Mouse (Mus musculus): ENCODE results near the gene Plxna1.

Plxna1 gene

DNA sequence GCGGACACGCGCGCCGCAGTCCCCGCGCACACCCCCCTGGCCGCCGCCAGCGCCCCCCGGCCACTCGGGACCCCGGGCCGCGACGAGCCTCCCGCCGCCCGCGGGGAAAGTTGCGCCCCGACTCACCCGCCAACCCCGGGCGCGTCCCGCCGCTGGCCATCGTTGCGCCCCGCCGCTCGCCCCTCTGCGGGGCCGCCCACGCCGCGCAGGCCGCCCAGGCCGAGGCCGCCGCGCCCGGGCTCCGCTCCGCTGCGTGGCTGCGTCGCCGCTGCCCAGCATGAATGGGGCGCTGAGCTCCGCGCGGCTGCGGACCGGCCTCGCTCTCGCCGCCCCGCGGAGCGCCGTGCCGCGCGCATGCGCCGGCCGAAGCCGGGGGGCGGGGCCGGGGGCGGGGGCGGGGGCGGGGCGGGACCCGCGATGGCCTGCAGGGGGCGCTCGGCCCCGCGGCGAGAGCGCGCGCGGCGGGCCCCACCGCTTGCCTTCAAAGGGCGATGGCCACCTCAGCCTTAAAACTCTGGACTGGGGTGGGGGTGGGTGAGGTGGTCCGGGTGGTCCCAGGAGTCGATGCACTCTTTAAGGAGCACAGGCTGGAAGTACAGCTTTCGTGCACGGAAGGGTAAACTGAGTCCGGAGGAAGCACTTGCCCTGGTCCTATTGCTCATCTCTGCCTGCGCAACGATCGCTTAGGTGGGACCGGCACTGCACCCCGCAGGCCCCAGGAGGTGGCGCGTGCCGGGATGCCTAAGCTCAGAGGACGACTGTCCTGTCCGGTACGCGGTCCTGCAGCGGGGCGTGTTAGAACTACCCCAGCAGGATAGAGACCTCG, at the start of gene Plxna1:
TSS of gene Plxna1 (minus strand) at position 340 of the 826 bp plus-strand sequence.
- no peak for DNase-seq (ENCODE audit: low read depth)

- DNase-seq (ENCODE audit: low read depth) = no peak
Observed at GRCm38 (mm10) chr6:89409041-89409440, 46.6 kb upstream of the Plxna1 start.

- peak; percentile 43 for DNase-seq (ENCODE audit: low read depth)
Observed at GRCm38 (mm10) chr6:89408259-89408658, 45.8 kb upstream of the Plxna1 start.

DNA sequence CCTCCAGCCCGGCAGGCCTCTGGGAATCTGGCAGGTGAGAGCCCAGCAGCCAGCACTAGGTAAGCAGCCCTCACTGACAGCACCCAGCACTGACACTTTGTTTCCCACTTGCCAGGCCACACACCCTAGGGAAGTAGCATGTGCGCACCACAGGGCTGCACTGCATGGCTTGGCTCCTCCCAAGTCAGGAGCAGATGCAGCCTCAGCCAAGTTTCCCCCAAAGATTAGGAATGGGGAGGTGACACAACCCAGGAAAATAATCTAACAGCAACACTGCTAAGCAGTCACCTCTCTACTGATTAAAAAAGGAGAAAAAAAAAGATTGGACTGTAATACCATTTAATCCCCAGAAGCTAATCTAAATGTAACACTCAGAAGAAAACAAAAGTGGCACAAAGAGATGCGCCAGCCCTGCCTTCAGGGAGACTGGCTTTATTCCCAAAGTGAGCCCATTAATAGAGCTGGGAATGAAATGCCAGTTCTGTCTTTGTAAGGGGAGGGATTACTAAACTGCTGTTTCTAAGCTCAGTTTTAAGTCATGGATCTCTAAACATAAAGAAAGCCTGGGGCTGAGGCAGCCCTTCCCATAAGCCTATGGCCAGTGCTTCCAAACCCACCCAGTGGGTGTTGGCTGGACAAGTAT, 44.9 kb upstream of the Plxna1 start:
- no peak for DNase-seq (ENCODE audit: low read depth)

DNA sequence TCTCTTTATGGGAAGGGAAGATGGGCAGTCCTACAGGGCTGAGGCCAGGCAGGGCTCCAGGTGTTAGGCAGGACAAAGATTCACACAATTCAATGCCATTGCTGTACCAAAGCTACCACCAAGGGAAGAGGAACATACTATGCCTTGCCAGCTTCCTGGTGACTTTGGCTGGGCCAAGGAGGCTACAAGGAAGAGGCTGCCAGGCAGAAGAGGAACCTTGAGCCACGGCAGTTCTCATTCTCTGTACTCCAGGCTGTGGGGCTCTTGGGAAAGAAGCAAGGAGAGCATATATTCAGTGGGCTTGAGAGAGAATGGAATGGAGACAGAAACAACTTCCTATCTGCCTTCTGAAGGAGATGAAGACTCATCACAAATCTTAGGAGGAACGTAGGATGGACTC, 42.5 kb upstream of the Plxna1 start:
- DNase-seq (ENCODE audit: low read depth) = no peak

GRCm38 (mm10) chr6:89403257-89404225, 41.1 kb upstream of the Plxna1 start:
- DNase-seq (ENCODE audit: low read depth) = no peak

- DNase-seq (ENCODE audit: low read depth) = no peak
Observed at GRCm38 (mm10) chr6:89402406-89402805, 40.0 kb upstream of the Plxna1 start.

DNA sequence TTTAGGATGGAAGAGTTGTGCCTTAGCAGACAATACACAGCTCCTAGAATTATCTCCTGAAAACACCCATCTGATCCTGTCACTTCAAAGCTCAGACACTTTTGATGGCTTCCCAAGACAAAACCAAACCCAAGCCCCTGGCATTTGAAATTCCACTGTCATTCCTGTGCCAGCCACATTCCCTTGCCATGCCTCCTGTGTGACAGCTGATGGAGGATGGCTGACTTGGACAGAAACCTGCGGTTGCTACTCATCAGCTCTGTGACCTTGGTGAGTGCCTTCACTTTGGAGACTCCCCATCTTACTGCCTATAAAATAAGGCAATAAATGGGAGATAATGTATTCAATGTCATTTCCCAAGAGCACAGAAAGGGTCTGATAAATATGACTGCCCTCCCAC, 37.1 kb upstream of the Plxna1 start:
- no peak for DNase-seq (ENCODE audit: low read depth)

GRCm38 (mm10) chr6:89397919-89398318, 35.5 kb upstream of the Plxna1 start:
- peak; percentile 51 for DNase-seq (ENCODE audit: low read depth)

DNA sequence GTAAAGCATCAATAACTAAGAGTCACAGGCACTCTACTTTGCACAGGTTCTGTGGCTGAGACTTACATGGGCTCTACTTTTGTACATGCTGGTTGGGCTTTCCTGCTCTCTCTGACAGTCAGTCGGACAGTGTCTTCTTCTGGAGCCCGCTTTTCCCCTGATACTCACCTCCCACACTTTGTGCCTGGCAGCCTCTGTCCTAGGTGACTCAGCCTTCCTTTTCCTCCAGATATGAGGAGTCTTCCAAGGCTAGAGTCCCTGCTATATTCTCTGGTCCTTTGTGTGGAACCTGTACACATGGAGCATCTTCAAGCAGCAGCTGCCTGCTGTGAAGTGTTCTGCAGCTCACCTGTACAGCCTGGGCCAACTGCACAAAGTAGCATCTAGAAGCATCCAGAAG, 31.4 kb upstream of the Plxna1 start:
- DNase-seq (ENCODE audit: low read depth) = no peak

GRCm38 (mm10) chr6:89392213-89392612, 29.8 kb upstream of the Plxna1 start:
- DNase-seq (ENCODE audit: low read depth) = no peak

- DNase-seq (ENCODE audit: low read depth) = no peak
Observed at GRCm38 (mm10) chr6:89389771-89390170, 27.4 kb upstream of the Plxna1 start.

DNA sequence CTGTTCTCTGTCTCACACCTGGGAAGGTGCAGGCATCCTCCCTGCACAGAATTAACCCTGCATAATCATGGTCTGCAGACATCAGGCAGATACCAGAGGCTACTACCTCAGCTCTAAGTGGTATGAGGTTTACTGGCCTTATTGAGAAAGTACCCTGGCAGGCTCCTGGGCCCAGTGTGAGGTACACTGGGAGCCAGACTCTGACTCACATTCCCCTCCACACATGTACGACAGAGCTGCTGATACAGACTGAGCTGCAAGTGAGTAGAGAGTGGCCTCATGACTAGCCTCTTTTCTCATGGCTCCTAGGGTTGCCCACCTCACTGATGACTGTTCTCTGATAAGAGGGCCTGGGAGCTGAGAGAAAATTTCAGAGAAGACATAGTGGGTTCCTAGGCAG, 24.5 kb upstream of the Plxna1 start:
- no peak for DNase-seq (ENCODE audit: low read depth)

GRCm38 (mm10) chr6:89384699-89385098, 22.3 kb upstream of the Plxna1 start:
- DNase-seq (ENCODE audit: low read depth) = no peak

GRCm38 (mm10) chr6:89381851-89382250, 19.4 kb upstream of the Plxna1 start:
- no peak for DNase-seq (ENCODE audit: low read depth)

GRCm38 (mm10) chr6:89381172-89381571, 18.8 kb upstream of the Plxna1 start:
- DNase-seq (ENCODE audit: low read depth) = no peak

DNA sequence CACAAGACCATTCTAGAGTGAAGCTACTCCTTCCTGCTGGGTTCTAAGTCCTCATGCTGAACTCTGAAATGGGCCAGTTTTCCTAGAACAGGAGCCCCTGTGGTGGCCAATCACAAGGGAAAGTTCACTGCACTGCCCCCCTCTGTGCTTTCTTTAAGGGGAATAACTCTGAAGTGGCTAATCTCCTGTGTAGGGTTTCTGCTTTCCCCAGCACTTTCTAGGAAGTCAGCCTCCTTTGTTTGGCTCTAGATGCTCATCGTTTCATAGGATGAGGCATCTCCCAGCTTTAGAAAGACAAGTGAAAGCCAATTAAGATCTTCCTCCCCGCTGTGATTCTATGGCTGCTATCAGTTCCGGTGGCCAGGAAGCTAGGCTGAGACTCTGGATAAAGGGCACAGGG, 18.3 kb upstream of the Plxna1 start:
- no peak for DNase-seq (ENCODE audit: low read depth)

DNA sequence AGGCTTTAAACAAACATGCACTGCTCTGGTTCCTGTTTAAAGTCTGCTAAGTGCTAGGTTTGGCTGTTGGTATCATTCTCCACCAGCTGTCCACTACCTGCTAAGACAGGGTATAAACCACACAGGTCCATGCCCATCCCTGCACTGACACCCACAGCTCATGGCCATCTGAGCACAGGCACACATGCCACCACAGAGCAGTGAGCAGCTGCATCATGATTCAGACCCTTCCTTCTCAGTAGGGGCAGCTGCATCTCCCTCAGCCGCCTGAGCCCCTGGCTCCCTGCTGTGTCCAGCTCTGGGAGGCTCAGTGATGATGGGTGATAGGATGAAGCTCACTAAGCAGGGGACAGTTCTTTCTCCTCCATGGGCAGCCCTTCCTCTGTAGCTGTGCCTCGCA, 15.8 kb upstream of the Plxna1 start:
- no peak for DNase-seq (ENCODE audit: low read depth)

DNA sequence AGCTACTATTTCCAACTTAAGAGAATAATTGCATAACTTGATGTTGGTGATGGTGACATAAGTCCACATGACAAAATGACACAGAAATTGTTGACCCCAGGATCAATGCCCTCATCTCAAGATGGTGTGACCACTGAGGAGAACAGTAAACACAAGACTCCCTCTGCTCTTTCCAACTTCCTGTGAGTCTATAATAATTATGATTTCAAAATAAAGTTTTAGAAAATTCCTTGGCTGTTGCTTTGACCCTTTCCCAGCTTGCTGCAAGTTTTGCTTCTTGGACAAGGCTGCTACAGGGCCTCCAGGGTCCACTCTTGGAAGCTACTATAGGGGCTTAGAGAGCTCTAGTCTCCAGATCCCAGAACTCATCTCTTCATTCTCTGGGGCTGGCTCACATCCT, 6.4 kb upstream of the Plxna1 start:
- no peak for DNase-seq (ENCODE audit: low read depth)

DNA sequence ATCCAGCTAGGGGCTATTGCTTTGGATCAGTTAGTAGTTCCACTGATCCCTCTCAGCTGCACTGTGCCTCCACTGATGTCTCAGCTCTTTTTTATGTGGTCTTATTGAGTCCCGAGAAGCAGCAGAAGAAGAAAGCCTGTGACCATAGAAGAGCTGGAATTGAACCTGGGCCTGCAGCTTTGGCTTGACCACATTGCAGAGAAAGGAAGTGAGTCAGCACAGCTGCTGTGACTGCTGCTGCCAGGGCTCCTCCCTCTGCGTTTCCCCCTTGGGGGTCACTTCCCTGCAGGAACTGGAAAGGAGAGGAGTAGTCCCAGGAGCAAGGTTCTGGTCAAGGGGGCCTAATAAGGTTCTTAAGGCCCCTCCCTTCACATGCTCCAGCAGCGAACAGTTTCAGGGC, 1.9 kb upstream of the Plxna1 start:
- peak; percentile 79 for DNase-seq (ENCODE audit: low read depth)

DNA sequence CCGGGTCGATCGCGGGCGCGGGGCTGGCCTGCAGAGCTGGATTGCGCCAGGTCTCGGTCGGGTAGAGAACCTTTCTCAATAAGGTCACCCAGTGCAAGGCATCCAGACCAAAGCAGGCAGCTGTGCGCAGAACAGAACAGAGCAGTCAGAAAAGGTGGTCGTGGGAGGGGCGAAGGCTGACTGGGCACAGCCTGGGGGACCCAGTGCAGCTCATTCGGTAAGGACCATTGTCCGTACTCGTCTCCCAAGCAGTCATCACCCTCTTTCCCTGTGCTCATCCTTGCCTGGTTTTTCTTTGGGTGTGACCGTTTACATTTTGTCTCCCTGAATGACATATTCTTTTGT, 659 bp upstream of the Plxna1 start:
- no peak for DNase-seq (ENCODE audit: low read depth)

GRCm38 (mm10) chr6:89361418-89362280, 771 bp downstream of the Plxna1 start:
- DNase-seq (ENCODE audit: low read depth) = no peak
